Mouse (Mus musculus) neural tube, embryonic 14.5 days (tissue): Measurements from ENCODE around the gene Olfr510. TPM values are rescaled to one million over a fixed set of nuclear protein-coding genes. Genes with fewer than 3 reads are reported as not detected.
"Not testable (repeated sequence)": the region's sequence is repeated elsewhere in the genome, so short reads cannot be mapped to it uniquely, and the experiment has no call there.

Source experiments
- ATAC-seq: fragments of 200-750 bp; cut with Nextera tagmentation; 2 replicates; pipeline ENCODE4 v1.8.0; 2017; ENCODE audit warnings: low read depth, mild to moderate bottlenecking, moderate TSS enrichment, moderate library complexity
- H3K27ac ChIP-seq: fragments of 300-500 bp; sonication (generic); 2 replicates; pipeline ENCODE4 v1.5.1; 2014; ENCODE audit warnings: low read depth, mild to moderate bottlenecking, control low read depth, low read length, moderate library complexity, mixed read lengths
- H3K27me3 ChIP-seq: fragments of 300-500 bp; sonication (generic); 2 replicates; pipeline ENCODE4 v1.6.1; 2014; ENCODE audit warnings: low read length; ENCODE audit not compliant: control insufficient read depth, insufficient read depth
- H3K36me3 ChIP-seq: fragments of 300-500 bp; sonication (generic); 2 replicates; pipeline ENCODE4 v1.6.1; 2014; ENCODE audit warnings: low read length, mixed read lengths; ENCODE audit not compliant: control insufficient read depth, insufficient read depth
- H3K4me1 ChIP-seq: fragments of 300-500 bp; sonication (generic); 2 replicates; pipeline ENCODE4 v1.6.1; 2014; ENCODE audit warnings: low read length; ENCODE audit not compliant: control insufficient read depth, insufficient read depth
- H3K4me2 ChIP-seq: fragments of 300-500 bp; sonication (generic); 2 replicates; pipeline ENCODE4 v1.6.1; 2014; ENCODE audit warnings: mild to moderate bottlenecking, low read depth, low read length, control low read depth
- H3K4me3 ChIP-seq: fragments of 300-500 bp; sonication (generic); 2 replicates; pipeline ENCODE4 v1.5.1; 2014; ENCODE audit warnings: low read depth, low read length, control low read depth, mixed read lengths
- H3K9ac ChIP-seq: fragments of 300-500 bp; sonication (generic); replicated peaks from 2 replicates; pipeline ENCODE4 v1.6.1; 2014; ENCODE audit warnings: low read depth, mild to moderate bottlenecking, control low read depth, low read length, mixed read lengths
- H3K9me3 ChIP-seq: fragments of 300-500 bp; sonication (generic); 2 replicates; pipeline ENCODE4 v1.6.1; 2016; ENCODE audit warnings: low read length; ENCODE audit not compliant: control insufficient read depth
- WGBS: fragments of 180-500 bp; shearing (Covaris S2); extraction: QIAGEN DNeasy Blood & Tissue Kit; methylation state at CpG from one replicate; pipeline ENCODE4 v1.1.7; 2014; 5-methylcytosine and 5-hydroxymethylcytosine counted together
- polyA plus RNA-seq: library from polyadenylated mRNA; unstranded; fragments of >200 nt; fragmentation: Nextera tagmentation; extraction: Ambion mirVana; gene quantifications from 2 replicates; pipeline ENCODE4 v1.2.1, GENCODE M21; 2014

Olfr510 gene
- polyA plus RNA-seq = not detected in 2 replicates

DNA sequence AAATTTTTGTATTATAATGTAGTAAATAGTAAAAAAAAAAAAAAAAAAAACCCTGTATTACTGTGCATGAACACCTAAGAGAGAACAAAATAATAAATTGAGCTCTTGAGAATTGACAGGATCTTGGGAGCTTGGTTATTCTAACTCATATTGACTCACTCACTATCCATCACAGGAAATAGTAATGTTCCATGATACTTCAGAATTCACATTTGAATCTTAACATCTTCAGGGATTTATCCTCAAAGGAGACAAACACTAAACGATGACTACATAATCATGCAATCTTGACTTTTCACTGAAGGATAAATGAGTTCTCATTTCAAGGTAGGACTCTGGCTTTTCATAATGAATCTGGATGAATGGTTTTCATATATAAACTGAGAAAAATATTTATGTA, at the start of gene Olfr510:
Gene Olfr510, plus strand, starts transcription at position 301 of the 400 bp plus-strand sequence.
- Histone ChIP-seq H3K4me3 (no peak within 1 kb of the TSS), H3K36me3 (no peaks in the 10 kb centered on the region), H3K27ac (no peak within 1 kb of the TSS), H3K27me3 (no peaks in the 10 kb centered on the region), H3K9ac (no peak within 1 kb of the TSS), H3K4me1 (no peaks in the 10 kb centered on the region), H3K4me2 (no peak within 1 kb of the TSS), H3K9me3 (no peaks in the 10 kb centered on the region)
- no peak for ATAC-seq
- WGBS = 94% methylated on average over 1 of the region's 1 CpGs

DNA sequence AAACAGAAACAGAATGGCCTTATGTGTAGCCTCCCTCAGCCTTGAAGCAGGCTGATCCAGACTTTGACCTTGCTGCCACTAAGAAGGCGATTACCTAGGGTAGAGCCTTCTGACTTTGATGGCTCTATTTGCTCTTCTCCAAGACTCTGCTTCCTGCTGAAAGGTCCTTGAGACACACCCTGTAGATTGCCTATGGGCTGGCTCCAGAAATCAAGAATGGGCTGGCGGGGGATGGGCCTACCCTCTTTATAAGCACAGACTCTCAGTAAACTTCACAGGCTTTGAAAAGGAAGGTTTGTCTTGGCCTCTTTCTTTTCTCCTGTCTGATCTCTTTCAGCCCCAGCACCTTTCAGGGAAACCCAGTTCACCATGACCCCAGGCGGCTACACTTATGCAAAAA, 49.4 kb upstream of the Olfr510 start:
- not testable (repeated sequence) for ATAC-seq

GRCm38 (mm10) chr7:108621514-108621913, 44.7 kb upstream of the Olfr510 start, which contains the start of gene Olfr507:
Gene Olfr507 (plus strand): TSS chr7:108621814.
- Histone ChIP-seq H3K27me3 (no peaks in the 10 kb centered on the region), H3K9me3 (no peaks in the 10 kb centered on the region), H3K4me3 (no peak within 1 kb of the TSS), H3K27ac (no peak within 1 kb of the TSS), H3K36me3 (no peaks in the 10 kb centered on the region), H3K9ac (no peak within 1 kb of the TSS), H3K4me1 (no peaks in the 10 kb centered on the region), H3K4me2 (no peak within 1 kb of the TSS)
- no peak for ATAC-seq
- WGBS = 79% methylated on average over 2 of the region's 2 CpGs

More for the DNA sequence above, 49.4 kb upstream of the Olfr510 start:
- WGBS = 62% methylated on average over 3 of the region's 3 CpGs
- not testable (repeated sequence) for H3K4me3 ChIP-seq, H3K9me3 ChIP-seq, H3K27ac ChIP-seq, H3K9ac ChIP-seq, H3K27me3 ChIP-seq, H3K4me1 ChIP-seq, H3K36me3 ChIP-seq, H3K4me2 ChIP-seq

- WGBS = 81% methylated on average over 3 of the region's 3 CpGs
- Histone ChIP-seq H3K36me3 (no peaks in the 10 kb centered on the region), H3K4me3 (no peak within 1 kb of the TSS), H3K9me3 (no peaks in the 10 kb centered on the region), H3K27ac (no peak within 1 kb of the TSS), H3K9ac (no peak within 1 kb of the TSS), H3K4me2 (no peak within 1 kb of the TSS), H3K4me1 (no peaks in the 10 kb centered on the region), H3K27me3 (no peaks in the 10 kb centered on the region)
- ATAC-seq = no peak
Measured at GRCm38 (mm10) chr7:108629694-108630093, 36.5 kb upstream of the Olfr510 start, which contains the start of gene Olfr508. Gene Olfr508 (plus strand): TSS chr7:108629994.

DNA sequence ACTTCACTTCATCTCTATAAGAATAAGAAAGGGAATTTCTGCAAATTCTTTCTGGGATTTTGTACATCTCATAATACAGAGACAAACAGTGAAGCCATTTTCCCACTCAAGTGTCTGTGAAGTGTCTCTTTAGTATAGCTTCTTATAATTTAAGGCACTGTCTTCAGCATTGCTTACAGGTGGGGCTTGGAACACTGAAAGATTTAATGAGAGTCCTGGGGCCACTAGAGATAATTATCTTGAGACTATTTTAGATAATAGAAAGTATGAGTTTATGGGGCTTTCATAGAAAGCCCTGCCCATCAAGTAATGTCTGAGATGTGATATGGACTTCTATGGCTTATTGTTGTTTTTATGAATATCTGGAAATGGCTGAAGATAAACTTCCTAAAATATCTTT, 14.4 kb upstream of the Olfr510 start, which contains the start of gene Olfr509:
Gene Olfr509, minus strand, starts transcription at position 101 of the 400 bp plus-strand sequence.
- H3K4me3 ChIP-seq = no peak within 1 kb of the TSS
- no peak within 1 kb of the TSS for H3K4me2 ChIP-seq
- ATAC-seq = no peak
- no peak within 1 kb of the TSS for H3K9ac ChIP-seq
- H3K27me3 ChIP-seq = no peaks in the 10 kb centered on the region
- H3K36me3 ChIP-seq = no peaks in the 10 kb centered on the region
- H3K27ac ChIP-seq = no peak within 1 kb of the TSS
- H3K4me1 ChIP-seq = no peaks in the 10 kb centered on the region
- no peaks in the 10 kb centered on the region for H3K9me3 ChIP-seq

GRCm38 (mm10) chr7:108662419-108662818, 3.8 kb upstream of the Olfr510 start:
- no peaks in the 10 kb centered on the region for H3K9me3 ChIP-seq
- no peaks in the 10 kb centered on the region for H3K27me3 ChIP-seq
- H3K27ac ChIP-seq = no peak overlapping the region
- no peaks in the 10 kb centered on the region for H3K4me1 ChIP-seq
- H3K36me3 ChIP-seq = no peaks in the 10 kb centered on the region
- H3K4me2 ChIP-seq = no peak overlapping the region
- H3K9ac ChIP-seq = no peak overlapping the region
- H3K4me3 ChIP-seq = no peak overlapping the region
- 93% methylated on average over 3 of the region's 3 CpGs for WGBS
- no peak for ATAC-seq

- Histone ChIP-seq H3K4me1 (no peaks in the 10 kb centered on the region), H3K27ac (no peak overlapping the region), H3K27me3 (no peaks in the 10 kb centered on the region), H3K9me3 (no peaks in the 10 kb centered on the region), H3K4me2 (no peak overlapping the region), H3K36me3 (no peaks in the 10 kb centered on the region), H3K9ac (no peak overlapping the region), H3K4me3 (no peak overlapping the region)
- ATAC-seq = no peak
- WGBS = 78% methylated on average over 1 of the region's 1 CpGs
Measured at GRCm38 (mm10) chr7:108671058-108671457, 4.8 kb downstream of the Olfr510 start.

GRCm38 (mm10) chr7:108678886-108679285, 12.7 kb downstream of the Olfr510 start:
- H3K27me3 ChIP-seq = no peaks in the 10 kb centered on the region
- H3K4me3 ChIP-seq = no peak overlapping the region
- no peaks in the 10 kb centered on the region for H3K36me3 ChIP-seq
- 84% methylated on average over 4 of the region's 4 CpGs for WGBS
- no peak overlapping the region for H3K4me2 ChIP-seq
- no peak overlapping the region for H3K9ac ChIP-seq
- no peak for ATAC-seq
- H3K9me3 ChIP-seq = no peaks in the 10 kb centered on the region
- no peak overlapping the region for H3K27ac ChIP-seq
- H3K4me1 ChIP-seq = no peaks in the 10 kb centered on the region

DNA sequence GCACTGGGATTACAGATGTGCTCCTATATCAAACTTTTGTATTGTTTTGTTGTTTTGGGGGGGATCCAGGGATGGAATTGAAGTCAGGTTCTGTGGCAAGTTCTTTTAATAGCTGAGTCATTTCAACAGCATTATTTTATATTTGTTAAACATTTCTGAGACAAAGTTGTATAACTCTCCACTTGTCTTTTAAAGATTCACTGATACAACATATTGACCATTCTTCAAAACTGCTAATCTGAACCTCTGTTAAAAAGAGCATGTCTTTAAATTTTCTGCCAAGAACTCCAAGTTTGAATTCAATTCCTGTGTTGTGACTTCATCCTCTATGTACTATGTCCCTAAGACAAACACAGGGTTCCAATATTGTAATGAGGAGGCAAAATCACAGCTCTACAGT, 46.8 kb downstream of the Olfr510 start, which contains the start of gene Olfr512:
Gene Olfr512, plus strand, starts transcription at position 301 of the 400 bp plus-strand sequence.
- Histone ChIP-seq H3K9me3 (no peaks in the 10 kb centered on the region), H3K36me3 (no peaks in the 10 kb centered on the region), H3K27me3 (no peaks in the 10 kb centered on the region), H3K27ac (no peak within 1 kb of the TSS), H3K4me1 (no peaks in the 10 kb centered on the region), H3K9ac (no peak within 1 kb of the TSS), H3K4me3 (no peak within 1 kb of the TSS), H3K4me2 (no peak within 1 kb of the TSS)
- ATAC-seq = no peak
